Mouse (Mus musculus) retina, embryonic 14.5 days (tissue): ENCODE results near the gene Spa17.

Source experiments
- DNase-seq: peaks from one replicate; pipeline ENCODE4 v3.0.0-alpha.2; 2015; ENCODE audit warnings: low spot score

Gene Spa17

DNA sequence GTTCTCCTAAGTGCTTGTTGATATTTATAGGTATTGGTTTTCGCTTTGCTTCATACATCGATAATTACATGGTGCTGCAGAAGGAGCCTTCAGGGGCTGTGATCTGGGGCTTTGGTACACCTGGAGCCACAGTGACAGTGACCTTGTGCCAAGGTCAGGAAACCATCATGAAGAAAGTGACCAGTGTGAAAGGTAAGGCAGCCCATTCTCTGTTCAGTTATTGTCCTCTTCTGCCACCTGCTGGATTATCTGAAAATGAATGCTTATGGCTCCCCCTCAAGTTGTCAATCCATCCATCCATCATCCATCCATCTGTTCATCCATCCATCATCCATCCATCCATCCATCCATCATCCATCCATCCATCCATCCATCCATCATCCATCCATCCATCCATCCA is 3.2 kb upstream of the Spa17 start:
- DNase-seq: peak; percentile 78

DNA sequence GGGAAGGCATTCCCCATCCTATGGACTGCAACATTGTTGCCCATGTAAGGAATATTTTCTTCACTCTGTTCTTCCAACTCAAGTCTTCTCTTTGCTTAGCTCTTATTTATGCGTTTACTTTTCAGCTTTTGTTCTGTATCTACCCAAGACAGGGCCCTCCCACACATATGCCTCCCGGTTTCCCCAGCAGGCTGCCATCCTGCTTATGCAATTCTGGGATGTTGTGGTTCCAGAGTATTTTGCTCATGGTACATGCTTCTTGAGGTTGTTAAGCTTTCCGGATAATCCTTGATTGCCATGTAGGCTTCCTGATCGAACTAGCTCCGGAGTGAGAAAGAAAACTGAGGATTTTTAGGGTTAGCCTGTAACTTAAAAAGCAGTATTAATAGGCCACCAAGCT is 1.7 kb upstream of the Spa17 start:
- no peak for DNase-seq

DNA sequence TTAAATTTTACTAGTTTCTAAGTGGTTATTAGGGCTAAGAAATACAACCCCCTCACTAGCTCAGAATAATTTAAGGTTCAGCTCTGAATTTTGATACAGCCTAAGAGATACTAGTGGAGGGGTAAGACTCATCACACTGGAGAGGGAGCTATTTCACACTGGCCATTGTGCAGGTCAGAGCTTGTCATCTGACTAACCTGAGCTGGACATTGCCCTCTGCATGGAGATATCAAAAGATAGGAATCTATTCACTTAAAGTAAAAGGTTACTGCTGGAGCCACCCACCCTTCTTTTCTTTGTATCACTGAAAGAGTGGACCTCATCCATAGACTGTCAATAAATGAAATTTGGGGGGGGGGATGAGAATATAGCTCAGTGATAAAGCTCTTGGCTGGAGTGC is 794 bp upstream of the Spa17 start:
- peak; percentile 4 for DNase-seq

GRCm38 (mm10) chr9:37613911-37614280 is 374 bp upstream of the Spa17 start:
- DNase-seq: no peak

- no peak for DNase-seq
These were observed 4.0 kb downstream of the Spa17 start for GRCm38 (mm10) chr9:37609558-37609957.

GRCm38 (mm10) chr9:37605089-37605488 is 8.4 kb downstream of the Spa17 start:
- DNase-seq: no peak

GRCm38 (mm10) chr9:37600538-37601205 is 12.8 kb downstream of the Spa17 start:
- no peak for DNase-seq

- no peak for DNase-seq
These were observed 14.9 kb downstream of the Spa17 start for GRCm38 (mm10) chr9:37598637-37599036.

DNA sequence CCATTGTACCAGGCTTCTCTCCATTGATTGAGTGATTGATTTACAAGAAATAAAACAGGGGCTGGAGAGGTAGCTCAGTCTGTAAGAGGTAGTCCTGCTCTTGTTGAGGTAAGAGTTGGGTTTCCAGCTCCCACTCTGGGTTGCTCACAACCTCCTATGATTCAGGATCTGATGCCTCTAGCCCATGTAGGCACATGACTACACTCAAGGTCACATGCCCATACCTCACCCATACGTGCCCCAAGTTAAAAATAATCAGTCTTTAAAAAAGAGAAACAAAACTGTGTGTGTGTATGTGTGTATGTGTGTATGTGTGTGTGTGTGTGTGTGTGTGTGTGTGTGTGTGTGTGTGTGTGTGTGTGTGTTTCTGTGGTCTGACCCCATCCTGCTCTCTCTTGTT is 18.0 kb downstream of the Spa17 start:
- no peak for DNase-seq

DNA sequence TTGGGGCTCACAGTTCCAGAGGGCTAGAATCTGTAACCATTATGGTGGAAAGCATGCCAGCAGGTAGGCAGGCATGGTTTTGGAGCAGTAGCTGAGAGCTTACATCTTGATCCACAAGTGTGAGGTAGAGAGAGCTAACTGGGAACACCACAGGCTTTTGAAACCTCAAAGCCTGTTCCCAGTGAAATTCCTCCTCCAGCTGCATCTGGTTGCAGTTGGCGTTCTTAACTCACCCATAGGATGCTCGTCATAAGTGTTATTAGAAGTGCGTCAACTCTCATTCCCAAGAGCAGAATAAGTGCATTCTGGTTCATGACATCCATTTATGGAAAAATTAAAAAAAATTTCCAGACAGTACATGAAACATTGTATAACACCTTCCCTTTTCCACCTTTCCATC is 19.8 kb downstream of the Spa17 start:
- no peak for DNase-seq

GRCm38 (mm10) chr9:37592633-37593032 is 20.9 kb downstream of the Spa17 start:
- DNase-seq: no peak

- no peak for DNase-seq
These were observed 21.5 kb downstream of the Spa17 start for GRCm38 (mm10) chr9:37592025-37592424.

- no peak for DNase-seq
These were observed 23.1 kb downstream of the Spa17 start for GRCm38 (mm10) chr9:37590381-37590780.

- DNase-seq: no peak
These were observed 26.8 kb downstream of the Spa17 start for GRCm38 (mm10) chr9:37586718-37587117.

DNA sequence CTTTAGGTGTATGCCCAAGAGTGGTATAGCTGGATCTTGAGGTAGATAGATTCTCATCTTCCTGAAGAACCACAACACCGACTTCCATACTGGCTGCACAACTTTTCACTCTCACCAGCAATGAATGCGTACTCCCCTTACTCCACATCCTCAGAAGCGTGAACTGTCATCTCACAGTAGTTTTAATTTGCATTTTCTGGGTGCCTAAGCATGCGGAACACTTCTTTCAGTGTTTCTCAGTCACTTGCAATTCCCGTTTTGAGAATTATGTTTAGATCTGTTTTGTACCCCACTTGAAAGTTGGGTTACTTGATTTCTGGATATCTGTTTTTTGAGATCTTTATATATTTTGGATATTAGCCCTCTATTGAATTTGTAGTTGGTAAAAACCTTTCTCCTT is 29.9 kb downstream of the Spa17 start:
- DNase-seq: no peak

GRCm38 (mm10) chr9:37576436-37576930 is 37.0 kb downstream of the Spa17 start:
- peak; percentile 8 for DNase-seq

GRCm38 (mm10) chr9:37572204-37572876 is 41.2 kb downstream of the Spa17 start:
- no peak for DNase-seq

DNA sequence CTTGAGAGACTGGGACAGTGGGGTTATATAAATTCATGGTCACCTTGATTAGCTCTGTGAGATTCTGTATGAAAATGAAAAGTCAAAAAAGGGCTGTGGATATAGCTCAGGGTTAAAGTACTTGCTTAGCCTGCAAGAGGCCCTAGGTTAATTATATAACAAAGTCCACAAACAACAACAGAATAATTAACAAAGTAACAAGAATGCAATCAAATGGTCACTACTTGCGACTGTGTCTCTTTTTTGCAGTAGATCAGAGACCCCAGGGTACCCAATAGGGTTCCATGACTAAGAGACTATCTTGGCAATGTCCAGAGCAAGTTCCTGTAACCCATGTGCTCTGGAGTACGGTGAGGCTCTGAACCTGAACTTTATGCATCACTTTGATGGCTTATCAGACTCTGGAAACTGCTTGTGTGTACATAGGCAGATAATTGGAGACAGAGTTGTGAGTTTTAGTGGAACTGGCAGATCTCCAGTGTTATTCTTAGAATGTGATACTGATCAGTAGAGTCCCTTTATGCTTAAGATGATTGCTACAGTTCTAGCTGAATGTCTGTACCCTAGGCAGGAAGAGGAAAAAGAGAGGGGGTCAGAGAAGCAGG is 44.2 kb downstream of the Spa17 start:
- DNase-seq: no peak

GRCm38 (mm10) chr9:37568605-37569214 is 44.8 kb downstream of the Spa17 start:
- no peak for DNase-seq

DNA sequence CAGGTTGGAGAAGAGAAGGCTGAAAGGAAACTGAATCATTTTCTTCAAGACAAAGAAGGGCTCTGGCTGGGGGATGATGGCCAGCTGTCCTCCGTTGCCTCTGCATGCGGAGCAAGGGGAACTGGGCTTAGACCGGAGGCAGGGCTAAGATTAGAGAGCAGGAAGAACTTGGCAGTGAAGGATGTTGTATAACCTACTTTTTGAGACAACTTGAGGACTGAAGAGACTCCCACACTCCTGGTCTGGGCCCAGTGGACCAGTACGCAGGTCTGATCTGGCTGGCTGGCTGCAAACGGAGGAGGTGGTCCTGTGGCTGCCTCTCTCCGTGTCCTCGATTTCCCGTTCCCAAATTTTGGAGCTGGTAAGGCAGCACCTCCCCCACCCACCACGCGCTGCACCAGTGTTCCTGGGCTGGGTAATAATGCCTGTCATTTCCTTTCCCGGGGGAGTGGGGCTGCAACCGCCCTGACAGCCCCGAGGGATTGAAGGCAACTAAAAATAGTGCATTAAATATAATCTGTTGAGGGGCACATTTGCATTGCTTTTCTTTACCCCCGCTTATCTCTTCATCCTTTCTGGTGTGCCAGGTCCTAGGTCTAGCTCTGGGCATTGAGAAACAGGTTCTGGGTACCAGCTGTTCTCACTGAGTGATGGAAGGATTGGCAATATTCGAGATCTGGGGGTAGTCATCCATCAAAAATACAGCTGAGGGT is 45.5 kb downstream of the Spa17 start:
- DNase-seq: no peak

DNA sequence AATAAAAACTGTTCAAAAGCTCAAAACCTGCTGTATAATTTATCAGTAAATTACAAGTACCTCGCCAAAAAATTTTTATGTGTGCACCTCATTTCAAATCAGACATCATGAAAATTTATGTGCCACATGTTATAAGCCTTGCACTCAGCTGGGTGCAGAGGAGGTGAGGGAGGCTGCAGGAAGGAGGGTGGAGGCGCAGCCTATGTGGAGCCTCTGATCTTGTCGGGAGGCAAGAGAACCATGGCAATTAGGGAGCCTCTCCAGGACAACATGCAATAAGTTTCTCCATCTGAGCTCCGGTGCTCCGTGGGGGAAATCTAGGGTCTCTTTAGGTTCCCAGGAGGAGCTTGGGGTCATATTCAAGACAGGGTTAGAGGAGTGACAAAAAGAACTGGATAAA is 46.1 kb downstream of the Spa17 start:
- DNase-seq: no peak

DNA sequence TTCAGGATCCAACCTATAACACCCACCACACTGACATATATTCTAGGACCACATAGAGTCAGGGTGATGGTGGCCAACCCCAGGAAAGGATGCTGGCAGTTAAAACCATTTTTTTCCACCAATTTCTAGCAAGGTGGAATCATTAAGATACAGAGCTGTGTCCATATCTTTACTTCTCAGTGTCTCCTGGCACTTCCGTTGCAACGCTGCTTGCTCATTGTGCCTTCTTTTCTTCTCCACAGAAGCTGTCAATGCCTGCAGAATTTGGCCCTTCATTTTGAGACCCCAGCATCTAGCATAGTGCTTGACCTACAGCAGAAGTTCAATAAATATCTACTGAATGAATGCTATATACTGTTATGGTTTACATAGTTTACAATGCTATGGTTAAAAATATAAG is 46.5 kb downstream of the Spa17 start:
- DNase-seq: no peak
